Mouse (Mus musculus): ENCODE data around the gene Jph2. TPM values are rescaled to one million over a fixed set of nuclear protein-coding genes. Genes with fewer than 3 reads are reported as not detected.

The Jph2 gene
- polyA plus RNA-seq (2012; ENCODE audit: insufficient read depth, insufficient read length, low replicate concordance, missing spikeins) = not detected in 2 replicates

GRCm38 (mm10) chr2:163397905-163398304 lies at the start of gene Jph2:
Jph2 (minus strand) TSS chr2:163397993.
- TF ChIP-seq CTCF (IDR thresholded peaks at IDR 0.05; ENCODE audit: insufficient read depth, low read depth, low read length) (no peak), POLR2A (IDR thresholded peaks at IDR 0.05; ENCODE audit: insufficient read depth, low read depth, low read length) (no peak)
- Histone ChIP-seq H3K4me3 (ENCODE audit: insufficient read depth, low read depth, low read length) (no peak within 1 kb of the TSS), H3K4me1 (ENCODE audit: control insufficient read depth, insufficient read depth, low read length) (0 out of 2 replicates have a peak, but pooled peaks cover 3% of the 10 kb centered on the region), H3K27ac (ENCODE audit: insufficient read depth, low read depth, low read length) (no peak within 1 kb of the TSS)
- WGBS = 28% methylated on average over 10 of the region's 10 CpGs

GRCm38 (mm10) chr2:163447375-163447774 lies 49.6 kb upstream of the Jph2 start:
- peaks cover 14% of the 10 kb centered on the region for H3K4me1 ChIP-seq (ENCODE audit: control insufficient read depth, insufficient read depth, low read length)
- no peak overlapping the region for H3K4me3 ChIP-seq (ENCODE audit: insufficient read depth, low read depth, low read length)
- 91% methylated on average over 12 of the region's 12 CpGs for WGBS
- H3K27ac ChIP-seq (ENCODE audit: insufficient read depth, low read depth, low read length) = no peak overlapping the region
- TF ChIP-seq CTCF (IDR thresholded peaks at IDR 0.05; ENCODE audit: insufficient read depth, low read depth, low read length) (no peak), POLR2A (IDR thresholded peaks at IDR 0.05; ENCODE audit: insufficient read depth, low read depth, low read length) (no peak)

- TF ChIP-seq CTCF (IDR thresholded peaks at IDR 0.05; ENCODE audit: insufficient read depth, low read depth, low read length) (no peak), POLR2A (IDR thresholded peaks at IDR 0.05; ENCODE audit: insufficient read depth, low read depth, low read length) (no peak)
- H3K4me1 ChIP-seq (ENCODE audit: control insufficient read depth, insufficient read depth, low read length) = peaks cover 19% of the 10 kb centered on the region
- WGBS = 70% methylated on average over 7 of the region's 7 CpGs
- no peak overlapping the region for H3K4me3 ChIP-seq (ENCODE audit: insufficient read depth, low read depth, low read length)
- no peak overlapping the region for H3K27ac ChIP-seq (ENCODE audit: insufficient read depth, low read depth, low read length)
These were observed 46.2 kb upstream of the Jph2 start for GRCm38 (mm10) chr2:163444017-163444416.

- no peak overlapping the region for H3K27ac ChIP-seq (ENCODE audit: insufficient read depth, low read depth, low read length)
- WGBS = 74% methylated on average over 6 of the region's 6 CpGs
- no peak for TF ChIP-seq POLR2A (IDR thresholded peaks at IDR 0.05; ENCODE audit: insufficient read depth, low read depth, low read length)
- TF ChIP-seq CTCF (IDR thresholded peaks at IDR 0.05; ENCODE audit: insufficient read depth, low read depth, low read length) = no peak
- peaks cover 19% of the 10 kb centered on the region for H3K4me1 ChIP-seq (ENCODE audit: control insufficient read depth, insufficient read depth, low read length)
- no peak overlapping the region for H3K4me3 ChIP-seq (ENCODE audit: insufficient read depth, low read depth, low read length)
These were observed 45.8 kb upstream of the Jph2 start for GRCm38 (mm10) chr2:163443543-163443942.

- 81% methylated on average over 1 of the region's 1 CpGs for WGBS
- no peak overlapping the region for H3K27ac ChIP-seq (ENCODE audit: insufficient read depth, low read depth, low read length)
These were observed 41.7 kb upstream of the Jph2 start for GRCm38 (mm10) chr2:163439488-163439887.

GRCm38 (mm10) chr2:163438619-163439451 lies 41.0 kb upstream of the Jph2 start:
- Histone ChIP-seq H3K4me1 (ENCODE audit: control insufficient read depth, insufficient read depth, low read length) (peaks cover 18% of the 10 kb centered on the region), H3K27ac (ENCODE audit: insufficient read depth, low read depth, low read length) (no peak overlapping the region; the same call in 1 of the 2 replicates), H3K4me3 (ENCODE audit: insufficient read depth, low read depth, low read length) (peak overlapping the region; percentile 87)
- no peak; the same call in 1 of the 2 replicates for TF ChIP-seq POLR2A (IDR thresholded peaks at IDR 0.05; ENCODE audit: insufficient read depth, low read depth, low read length)
- TF ChIP-seq CTCF (IDR thresholded peaks at IDR 0.05; ENCODE audit: insufficient read depth, low read depth, low read length) = no peak
- WGBS = 2% methylated on average over 30 of the region's 30 CpGs

More at GRCm38 (mm10) chr2:163439488-163439887, 41.7 kb upstream of the Jph2 start:
- no peak for TF ChIP-seq POLR2A (IDR thresholded peaks at IDR 0.05; ENCODE audit: insufficient read depth, low read depth, low read length)
- TF ChIP-seq CTCF (IDR thresholded peaks at IDR 0.05; ENCODE audit: insufficient read depth, low read depth, low read length) = no peak
- H3K4me3 ChIP-seq (ENCODE audit: insufficient read depth, low read depth, low read length) = peak overlapping the region; percentile 87
- H3K4me1 ChIP-seq (ENCODE audit: control insufficient read depth, insufficient read depth, low read length) = peaks cover 22% of the 10 kb centered on the region

- H3K4me1 ChIP-seq (ENCODE audit: control insufficient read depth, insufficient read depth, low read length) = peaks cover 15% of the 10 kb centered on the region
- H3K27ac ChIP-seq (ENCODE audit: insufficient read depth, low read depth, low read length) = peak within 1 kb of the TSS; percentile 62
- peak within 1 kb of the TSS; percentile 87 for H3K4me3 ChIP-seq (ENCODE audit: insufficient read depth, low read depth, low read length)
- TF ChIP-seq CTCF (IDR thresholded peaks at IDR 0.05; ENCODE audit: insufficient read depth, low read depth, low read length) = no peak
- TF ChIP-seq POLR2A (IDR thresholded peaks at IDR 0.05; ENCODE audit: insufficient read depth, low read depth, low read length) = peak; percentile 55
- under 1% methylated on average over 18 of the region's 18 CpGs for WGBS
These were observed 40.4 kb upstream of the Jph2 start, which contains the start of gene Gdap1l1 for GRCm38 (mm10) chr2:163438246-163438618. Gdap1l1 (plus strand) TSS chr2:163438476.

- Histone ChIP-seq H3K27ac (ENCODE audit: insufficient read depth, low read depth, low read length) (peak overlapping the region; percentile 62), H3K4me1 (ENCODE audit: control insufficient read depth, insufficient read depth, low read length) (peaks cover 15% of the 10 kb centered on the region), H3K4me3 (ENCODE audit: insufficient read depth, low read depth, low read length) (peak overlapping the region; percentile 87)
- WGBS = 27% methylated on average over 4 of the region's 4 CpGs
- TF ChIP-seq POLR2A (IDR thresholded peaks at IDR 0.05; ENCODE audit: insufficient read depth, low read depth, low read length) = no peak
- TF ChIP-seq CTCF (IDR thresholded peaks at IDR 0.05; ENCODE audit: insufficient read depth, low read depth, low read length) = no peak
These were observed 40.0 kb upstream of the Jph2 start for GRCm38 (mm10) chr2:163437800-163438199.

- TF ChIP-seq CTCF (IDR thresholded peaks at IDR 0.05; ENCODE audit: insufficient read depth, low read depth, low read length) (no peak), POLR2A (IDR thresholded peaks at IDR 0.05; ENCODE audit: insufficient read depth, low read depth, low read length) (no peak)
- WGBS = 24% methylated on average over 4 of the region's 4 CpGs
- Histone ChIP-seq H3K4me3 (ENCODE audit: insufficient read depth, low read depth, low read length) (no peak overlapping the region), H3K27ac (ENCODE audit: insufficient read depth, low read depth, low read length) (no peak overlapping the region), H3K4me1 (ENCODE audit: control insufficient read depth, insufficient read depth, low read length) (peaks cover 5% of the 10 kb centered on the region)
These were observed 36.2 kb upstream of the Jph2 start for GRCm38 (mm10) chr2:163433971-163434370.
